Mouse (Mus musculus): Measurements from ENCODE around the gene Aebp1.

DNA sequence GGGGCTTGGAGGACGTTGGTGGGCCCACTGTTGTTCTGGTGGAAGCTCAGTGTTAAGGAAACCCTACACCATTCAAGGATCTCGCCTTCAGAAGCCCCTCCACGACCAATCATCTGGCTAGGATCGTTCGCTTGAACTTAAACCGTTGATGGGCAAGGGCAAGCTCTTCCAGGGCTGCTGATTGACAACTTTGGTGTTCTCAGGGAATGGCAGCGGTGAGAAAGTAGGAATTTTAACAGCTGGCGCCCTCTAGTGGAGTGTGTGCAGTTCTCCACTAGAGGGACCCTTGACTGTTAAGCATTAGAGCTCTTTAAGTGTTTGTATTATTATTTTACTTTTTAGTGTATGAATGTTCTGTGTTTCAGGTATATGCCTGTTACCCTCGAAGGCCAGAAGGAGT lies 24.4 kb downstream of the Aebp1 start:
- TF ChIP-seq CTCF (IDR thresholded peaks at IDR 0.05; ENCODE audit: borderline replicate concordance, extremely low read depth, insufficient read depth, insufficient read length) = peak; percentile 81
- no peak for TF ChIP-seq POLR2A (IDR thresholded peaks at IDR 0.05; ENCODE audit: borderline replicate concordance, extremely low read depth, insufficient read depth, insufficient read length, poor library complexity, severe bottlenecking)
